Mouse (Mus musculus): ENCODE results near the gene Tmem135.

Tmem135 gene

GRCm38 (mm10) chr7:89390660-89391059 is 13.4 kb downstream of the Tmem135 start:
- DNase-seq (ENCODE audit: low read depth, low spot score), result no peak

- DNase-seq (ENCODE audit: low read depth, low spot score), result no peak
Measured at GRCm38 (mm10) chr7:89388981-89389380, 15.0 kb downstream of the Tmem135 start.

- DNase-seq (ENCODE audit: low read depth, low spot score), result no peak
Measured at GRCm38 (mm10) chr7:89382892-89383291, 21.1 kb downstream of the Tmem135 start.

- peak; percentile 32 for DNase-seq (ENCODE audit: low read depth, low spot score)
Measured at GRCm38 (mm10) chr7:89380935-89381705, 22.9 kb downstream of the Tmem135 start.

- DNase-seq (ENCODE audit: low read depth, low spot score), result no peak
Measured at GRCm38 (mm10) chr7:89371623-89372295, 32.3 kb downstream of the Tmem135 start.

- no peak for DNase-seq (ENCODE audit: low read depth, low spot score)
Measured at GRCm38 (mm10) chr7:89370917-89371316, 33.1 kb downstream of the Tmem135 start.

- DNase-seq (ENCODE audit: low read depth, low spot score), result no peak
Measured at GRCm38 (mm10) chr7:89370086-89370485, 33.9 kb downstream of the Tmem135 start.

- no peak for DNase-seq (ENCODE audit: low read depth, low spot score)
Measured at GRCm38 (mm10) chr7:89367643-89368042, 36.4 kb downstream of the Tmem135 start.

GRCm38 (mm10) chr7:89365135-89365880 is 38.7 kb downstream of the Tmem135 start:
- DNase-seq (ENCODE audit: low read depth, low spot score), result no peak

GRCm38 (mm10) chr7:89363975-89364374 is 40.0 kb downstream of the Tmem135 start:
- DNase-seq (ENCODE audit: low read depth, low spot score), result no peak

- no peak for DNase-seq (ENCODE audit: low read depth, low spot score)
Measured at GRCm38 (mm10) chr7:89356307-89356706, 47.7 kb downstream of the Tmem135 start.

GRCm38 (mm10) chr7:89355519-89356255 is 48.3 kb downstream of the Tmem135 start:
- DNase-seq (ENCODE audit: low read depth, low spot score), result no peak

GRCm38 (mm10) chr7:89342021-89342420 is 62.0 kb downstream of the Tmem135 start:
- no peak for DNase-seq (ENCODE audit: low read depth, low spot score)

- no peak for DNase-seq (ENCODE audit: low read depth, low spot score)
Measured at GRCm38 (mm10) chr7:89339808-89340207, 64.2 kb downstream of the Tmem135 start.

- no peak for DNase-seq (ENCODE audit: low read depth, low spot score)
Measured at GRCm38 (mm10) chr7:89339142-89339435, 64.9 kb downstream of the Tmem135 start.

- DNase-seq (ENCODE audit: low read depth, low spot score), result peak; percentile 82
Measured at GRCm38 (mm10) chr7:89338350-89339141, 65.5 kb downstream of the Tmem135 start.

GRCm38 (mm10) chr7:89337711-89338349 is 66.2 kb downstream of the Tmem135 start:
- no peak for DNase-seq (ENCODE audit: low read depth, low spot score)

- no peak for DNase-seq (ENCODE audit: low read depth, low spot score)
Measured at GRCm38 (mm10) chr7:89336434-89336833, 67.6 kb downstream of the Tmem135 start.

GRCm38 (mm10) chr7:89335316-89335715 is 68.7 kb downstream of the Tmem135 start:
- no peak for DNase-seq (ENCODE audit: low read depth, low spot score)

- DNase-seq (ENCODE audit: low read depth, low spot score), result no peak
Measured at GRCm38 (mm10) chr7:89329896-89330295, 74.1 kb downstream of the Tmem135 start.

- no peak for DNase-seq (ENCODE audit: low read depth, low spot score)
Measured at GRCm38 (mm10) chr7:89327731-89328130, 76.3 kb downstream of the Tmem135 start.
